Mouse (Mus musculus) megakaryocyte-erythroid progenitor cell, adult 5-6 weeks (primary cell): ENCODE measurements around the gene Slc11a1. TPM values are rescaled to one million over a fixed set of nuclear protein-coding genes. Genes with fewer than 3 reads are reported as not detected.

Source experiments
- ATAC-seq: replicated peaks from 2 replicates; pipeline ENCODE4 v1.8.0; 2016; ENCODE audit warnings: mild to moderate bottlenecking, inconsistent platforms; ENCODE audit not compliant: severe bottlenecking, poor library complexity, low FRiP score, low TSS enrichment
- total RNA-seq, 2 experiments: library from RNA; stranded (forward) in 1 of 2; stranded (reverse) in 1 of 2; fragments of 200-1000, 215-1000 nt in 1 of 2; fragments of >200 nt in 1 of 2; fragmentation: Nextera tagmentation in 1 of 2; gene quantifications; 2 replicates each; pipeline ENCODE4 v1.2.3; 2014 to 2017

Slc11a1 gene
- total RNA-seq, 2 experiments from 2014 or later, result 0.42 TPM; not detected in 1

GRCm38 (mm10) chr1:74351185-74351769, 23.7 kb upstream of the Slc11a1 start:
- no peak for ATAC-seq

- no peak for ATAC-seq
Observed at GRCm38 (mm10) chr1:74352532-74353096, 22.4 kb upstream of the Slc11a1 start.

- no peak for ATAC-seq
Observed at GRCm38 (mm10) chr1:74353453-74354229, 21.4 kb upstream of the Slc11a1 start.

- no peak for ATAC-seq
Observed at GRCm38 (mm10) chr1:74357531-74357930, 17.5 kb upstream of the Slc11a1 start.

- no peak for ATAC-seq
Observed at GRCm38 (mm10) chr1:74359952-74360517, 15.0 kb upstream of the Slc11a1 start.

- peak; percentile 65 for ATAC-seq
Observed at GRCm38 (mm10) chr1:74361812-74362211, 13.2 kb upstream of the Slc11a1 start, which contains the start of gene Catip. Gene Catip (plus strand): TSS chr1:74362108.

- no peak for ATAC-seq
Observed at GRCm38 (mm10) chr1:74362325-74363229, 12.4 kb upstream of the Slc11a1 start.

GRCm38 (mm10) chr1:74363437-74363836, 11.6 kb upstream of the Slc11a1 start:
- ATAC-seq, result no peak

- ATAC-seq, result no peak
Observed at GRCm38 (mm10) chr1:74364270-74364669, 10.7 kb upstream of the Slc11a1 start.

- ATAC-seq, result peak; percentile 95
Observed at GRCm38 (mm10) chr1:74367886-74368645, 6.9 kb upstream of the Slc11a1 start.

GRCm38 (mm10) chr1:74370040-74370439, 5.0 kb upstream of the Slc11a1 start:
- ATAC-seq, result no peak

GRCm38 (mm10) chr1:74373372-74373771, 1.6 kb upstream of the Slc11a1 start:
- ATAC-seq, result no peak

- ATAC-seq, result no peak
Observed at GRCm38 (mm10) chr1:74375561-74375960, 566 bp downstream of the Slc11a1 start.

GRCm38 (mm10) chr1:74376396-74376795, 1.4 kb downstream of the Slc11a1 start:
- ATAC-seq, result no peak

GRCm38 (mm10) chr1:74379058-74379504, 4.1 kb downstream of the Slc11a1 start:
- ATAC-seq, result no peak

- no peak for ATAC-seq
Observed at GRCm38 (mm10) chr1:74380484-74380883, 5.5 kb downstream of the Slc11a1 start.

GRCm38 (mm10) chr1:74381588-74382021, 6.6 kb downstream of the Slc11a1 start:
- no peak for ATAC-seq

GRCm38 (mm10) chr1:74383385-74383784, 8.4 kb downstream of the Slc11a1 start:
- ATAC-seq, result no peak

- no peak for ATAC-seq
Observed at GRCm38 (mm10) chr1:74384525-74384924, 9.5 kb downstream of the Slc11a1 start.
